In the genomic region with DNA sequence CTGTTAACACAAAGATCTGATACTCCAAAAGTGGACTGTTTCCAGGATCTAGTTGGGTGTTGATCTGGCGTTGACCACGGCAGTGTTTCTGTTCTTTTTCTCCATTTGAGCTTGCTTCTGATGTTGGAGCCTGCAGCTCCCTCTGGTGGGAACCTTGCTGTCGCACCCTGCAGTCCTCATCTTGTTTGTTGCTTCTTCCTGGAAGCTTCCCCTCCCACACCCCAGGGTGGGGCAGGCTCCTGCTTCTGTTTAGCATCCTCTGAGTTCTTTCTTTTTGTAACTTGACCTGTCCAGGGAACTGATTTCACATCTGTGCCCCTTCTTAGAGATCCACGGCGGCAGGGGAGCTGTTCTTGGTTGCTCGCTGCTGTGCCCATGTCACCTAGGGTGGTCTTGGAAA, we compare ENCODE assay signal across 9 mouse cellular contexts. TPM values are rescaled to one million over a fixed set of nuclear protein-coding genes. Genes with fewer than 3 reads are reported as not detected.
DNase-seq lines count a peak whose midpoint lies in the region; ATAC-seq lines count a peak whose summit lies in the region.
"Had no signal": no experiment of that assay in that cellular context is flagged by ENCODE, and none has a peak within 500 bp of the region (broad histone marks: within the 10 kb centered on the region; RNA-seq: fewer than 3 reads in every experiment).

No protein-coding gene starts in this region.

- H3K27me3 ChIP-seq in midbrain, embryonic 13.5 days = no peaks in the 10 kb centered on the region
- H3K27me3 ChIP-seq: limb, embryonic 13.5 days had no signal

- H3K4me3 ChIP-seq in midbrain, embryonic 13.5 days (replicated peaks) = no peak overlapping the region
- H3K4me3 ChIP-seq: limb, embryonic 13.5 days had no signal

- no peaks in the 10 kb centered on the region for H3K4me1 ChIP-seq in midbrain, embryonic 13.5 days (replicated peaks)
- H3K4me1 ChIP-seq: limb, embryonic 13.5 days had no signal

- WGBS in midbrain, embryonic 13.5 days = 28% methylated on average over 6 of the region's 6 CpGs

- no peak for ATAC-seq in midbrain, embryonic 13.5 days

- H3K9me3 ChIP-seq in midbrain, embryonic 13.5 days = no peaks in the 10 kb centered on the region
- H3K9me3 ChIP-seq: limb, embryonic 13.5 days had no signal

- H3K4me2 ChIP-seq in midbrain, embryonic 13.5 days (replicated peaks) = no peak overlapping the region
- H3K4me2 ChIP-seq: limb, embryonic 13.5 days had no signal

- no peaks in the 10 kb centered on the region for H3K36me3 ChIP-seq in midbrain, embryonic 13.5 days
- H3K36me3 ChIP-seq: limb, embryonic 13.5 days had no signal

- no peak overlapping the region for H3K9ac ChIP-seq in midbrain, embryonic 13.5 days (replicated peaks)
- H3K9ac ChIP-seq: limb, embryonic 13.5 days had no signal

- peak; percentile 39 to 62 for DNase-seq in urinary bladder, adult 18-20 months (ENCODE audit: low spot score in 2 of 2)
- no peak for DNase-seq in urinary bladder, postnatal 4 days (ENCODE audit: low spot score in 2 of 2)
- DNase-seq in adrenal gland, postnatal 36 days = peak; percentile 37 to 53
- peak; percentile 25 to 47 for DNase-seq in frontal cortex, postnatal 14 days (ENCODE audit: low spot score in 2 of 2)
- DNase-seq in kidney, postnatal 25 days = peak; percentile 63 to 70
- peak; percentile 26 to 39 for DNase-seq in lung, adult 18-20 months
- DNase-seq in right cerebral cortex, postnatal 4 days = peak; percentile 56

- H3K27ac ChIP-seq in midbrain, embryonic 13.5 days = no peak overlapping the region
- H3K27ac ChIP-seq: limb, embryonic 13.5 days had no signal

RNA-seq across cellular contexts. Expression of gene Acpp, which starts 35.7 kb away (rescaled TPM):
- 10 to 100 TPM in 1 of 2 experiments, under 1 TPM in 1; 0.13 to 29.3 TPM for total RNA-seq in adrenal gland, postnatal 36 days (2021)
- polyA plus RNA-seq in midbrain, embryonic 13.5 days (2015; fragmentation: Nextera tagmentation; extraction: Ambion mirVana) = 0.32 and 0.40 TPM in 2 replicates

Comparison
In these comparisons a context has a peak if more than half of its experiments do, and no peak if none do; other contexts are left out.
1. DNase-seq: peak in urinary bladder, adult 18-20 months (2 of 2), adrenal gland, postnatal 36 days (2 of 2), frontal cortex, postnatal 14 days (2 of 2), kidney, postnatal 25 days (2 of 2), lung, adult 18-20 months (2 of 2) and right cerebral cortex, postnatal 4 days (single experiment); none in urinary bladder, postnatal 4 days (0 of 2).